Mouse (Mus musculus) heart, adult 2 months (tissue): ENCODE results near the gene Bloc1s2. TPM values are rescaled to one million over a fixed set of nuclear protein-coding genes. Genes with fewer than 3 reads are reported as not detected.

ENCODE experiments used
- DNase-seq, 2 experiments: peaks; one replicate each; pipeline ENCODE4 v3.0.0; 2021
- H3K27ac ChIP-seq: fragments of 200-600 bp; 2 replicates; pipeline ENCODE4 v1.8.1; 2022
- H3K27me3 ChIP-seq: fragments of 200-500 bp; 2 replicates; pipeline ENCODE4 v1.6.1; 2012; ENCODE audit warnings: mild to moderate bottlenecking, low read length, inconsistent platforms, mixed read lengths; ENCODE audit not compliant: control insufficient read depth, insufficient read depth
- H3K36me3 ChIP-seq: fragments of 200-500 bp; 2 replicates; pipeline ENCODE4 v1.6.1; 2012; ENCODE audit warnings: low read length, inconsistent platforms; ENCODE audit not compliant: control insufficient read depth, insufficient read depth
- H3K4me1 ChIP-seq: fragments of 200-500 bp; 2 replicates; pipeline ENCODE4 v1.6.1; 2011; ENCODE audit warnings: low read length; ENCODE audit not compliant: control insufficient read depth, insufficient read depth
- H3K4me3 ChIP-seq: fragments of 200-600 bp; 2 replicates; pipeline ENCODE4 v1.8.1; 2022
- H3K79me2 ChIP-seq: fragments of 200-500 bp; replicated peaks from 2 replicates; pipeline ENCODE4 v1.6.1; 2012; ENCODE audit warnings: mild to moderate bottlenecking, inconsistent platforms, low read length, moderate library complexity, mixed read lengths; ENCODE audit not compliant: control insufficient read depth, insufficient read depth
- H3K9ac ChIP-seq: fragments of 200-500 bp; 2 replicates; pipeline ENCODE4 v1.6.1; 2012; ENCODE audit warnings: low read depth, mild to moderate bottlenecking, control low read depth, inconsistent platforms, low read length, mixed read lengths
- CTCF ChIP-seq: fragments of 200-600 bp; IDR thresholded peaks from 2 replicates; pipeline ENCODE4 v1.8.1; 2022; ENCODE audit warnings: antibody characterized with exemption, mild to moderate bottlenecking, moderate library complexity
- EP300 ChIP-seq: fragments of 200-500 bp; IDR thresholded peaks from 2 replicates; pipeline ENCODE4 v1.6.1; 2011; ENCODE audit warnings: low read depth, low read length, control low read depth; ENCODE audit not compliant: insufficient read depth
- POLR2A ChIP-seq: fragments of 200-500 bp; IDR thresholded peaks from 2 replicates; pipeline ENCODE4 v1.6.1; 2011; ENCODE audit warnings: mild to moderate bottlenecking, low read depth, low read length, control low read depth; ENCODE audit not compliant: insufficient read depth
- WGBS: fragments of 180-500 bp; shearing (Covaris S2); methylation state at CpG from one replicate; pipeline ENCODE4 v1.1.7; 2018; 5-methylcytosine and 5-hydroxymethylcytosine counted together
- intact Hi-C: fragments of 180-260 bp; cut with DNase I; formaldehyde crosslinking; loops from one replicate; pipeline ENCODE4 v1.15.1; 2025
- polyA plus RNA-seq: library from polyadenylated mRNA; depleted of rRNA; stranded (reverse); fragments of >200 nt; gene quantifications from 2 replicates; pipeline ENCODE4 v1.2.3, GENCODE M21; 2012
- total RNA-seq, 2 experiments: library from RNA; stranded (reverse); gene quantifications; 2 replicates each; pipeline ENCODE4 v1.2.3; 2021

The Bloc1s2 gene
- total and polyA plus RNA-seq, 3 experiments: 14.7 to 16.6 (median 15.1) TPM

- no peak for DNase-seq
- TF ChIP-seq POLR2A: no peak
- no peak for TF ChIP-seq EP300
- Histone ChIP-seq H3K79me2 (no peaks in the 10 kb centered on the region), H3K4me1 (peaks cover 4% of the 10 kb centered on the region), H3K27ac (no peak overlapping the region), H3K4me3 (no peak overlapping the region), H3K36me3 (no peaks in the 10 kb centered on the region), H3K9ac (no peak overlapping the region), H3K27me3 (no peaks in the 10 kb centered on the region)
- 65% methylated on average over 2 of the region's 2 CpGs for WGBS
- intact Hi-C loops: no loop called here
Observed at GRCm38 (mm10) chr19:44148991-44149390, 2.7 kb upstream of the Bloc1s2 start.

- H3K9ac ChIP-seq: no peak overlapping the region
- H3K79me2 ChIP-seq: no peaks in the 10 kb centered on the region
- no peak overlapping the region for H3K4me3 ChIP-seq
- no peaks in the 10 kb centered on the region for H3K27me3 ChIP-seq
- no peak for DNase-seq
- no peaks in the 10 kb centered on the region for H3K36me3 ChIP-seq
- H3K27ac ChIP-seq: no peak overlapping the region
- WGBS: 32% methylated on average over 2 of the region's 2 CpGs
- intact Hi-C loops: no loop called here
- TF ChIP-seq POLR2A (no peak), CTCF (peak; percentile 33)
- H3K4me1 ChIP-seq: peaks cover 4% of the 10 kb centered on the region
Observed at GRCm38 (mm10) chr19:44148345-44148744, 2.1 kb upstream of the Bloc1s2 start.

DNA sequence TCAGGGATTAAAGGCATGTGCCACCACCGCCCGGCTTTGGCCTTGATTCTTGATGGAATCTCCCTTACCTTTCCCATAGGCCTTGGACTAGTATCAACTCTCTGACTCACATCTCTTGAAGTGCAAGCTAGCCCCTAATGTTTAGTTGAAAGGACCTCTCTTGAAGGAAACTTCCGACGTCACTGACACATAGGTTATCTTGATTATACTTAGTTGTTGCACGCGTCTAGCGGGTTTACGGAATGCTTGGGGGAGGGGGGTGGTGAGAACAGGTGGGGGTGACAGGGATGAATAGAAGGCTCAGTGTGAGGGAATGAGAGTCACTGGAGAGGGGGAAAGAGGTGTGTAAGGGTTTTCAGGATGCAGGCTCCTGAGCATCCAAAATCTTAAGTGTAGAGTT is 705 bp upstream of the Bloc1s2 start:
- peaks cover 4% of the 10 kb centered on the region for H3K4me1 ChIP-seq
- H3K79me2 ChIP-seq: no peaks in the 10 kb centered on the region
- TF ChIP-seq EP300 (no peak), POLR2A (no peak), CTCF (no peak)
- no peak for DNase-seq
- no peak overlapping the region for H3K9ac ChIP-seq
- H3K36me3 ChIP-seq: no peaks in the 10 kb centered on the region
- no peaks in the 10 kb centered on the region for H3K27me3 ChIP-seq
- H3K27ac ChIP-seq: no peak overlapping the region; the same call in 1 of the 2 replicates
- WGBS: 95% methylated on average over 8 of the region's 8 CpGs
- intact Hi-C loops: no loop called here
- no peak overlapping the region for H3K4me3 ChIP-seq

GRCm38 (mm10) chr19:44146568-44146879 is 278 bp upstream of the Bloc1s2 start:
- Histone ChIP-seq H3K79me2 (no peaks in the 10 kb centered on the region), H3K4me3 (peak overlapping the region; percentile 77), H3K27ac (peak overlapping the region; percentile 68), H3K27me3 (no peaks in the 10 kb centered on the region), H3K4me1 (peaks cover 4% of the 10 kb centered on the region), H3K9ac (peak overlapping the region; percentile 61), H3K36me3 (no peaks in the 10 kb centered on the region)
- no peak for TF ChIP-seq EP300
- no peak for TF ChIP-seq POLR2A
- no peak for TF ChIP-seq CTCF
- intact Hi-C loops: no loop called here
- DNase-seq: no peak
- WGBS: 56% methylated on average over 9 of the region's 9 CpGs

GRCm38 (mm10) chr19:44144366-44144765 is 1.9 kb downstream of the Bloc1s2 start:
- Histone ChIP-seq H3K4me1 (peaks cover 4% of the 10 kb centered on the region), H3K36me3 (no peaks in the 10 kb centered on the region; the same call in 1 of the 2 replicates), H3K4me3 (no peak overlapping the region), H3K9ac (no peak overlapping the region), H3K27me3 (no peaks in the 10 kb centered on the region), H3K27ac (no peak overlapping the region), H3K79me2 (no peaks in the 10 kb centered on the region)
- peak in 1 of 2 experiments; percentile 10 for DNase-seq
- TF ChIP-seq POLR2A (no peak), EP300 (no peak), CTCF (no peak)
- 86% methylated on average over 9 of the region's 9 CpGs for WGBS
- intact Hi-C loops: no loop called here

- H3K36me3 ChIP-seq: peaks cover 3% of the 10 kb centered on the region
- H3K4me3 ChIP-seq: peak overlapping the region; percentile 76
- H3K4me1 ChIP-seq: no peaks in the 10 kb centered on the region
- TF ChIP-seq EP300: no peak
- no peak for TF ChIP-seq CTCF
- TF ChIP-seq POLR2A: no peak
- intact Hi-C loops: loop anchor here (2.0 kb wide), 1 partner anchor 29 kb away; the partner anchor contains the start of gene Chuk
- no peak overlapping the region for H3K9ac ChIP-seq
- WGBS: 30% methylated on average over 7 of the region's 7 CpGs
- H3K79me2 ChIP-seq: no peaks in the 10 kb centered on the region; the same call in 1 of the 2 replicates
- peak overlapping the region; percentile 44 for H3K27ac ChIP-seq
- H3K27me3 ChIP-seq: no peaks in the 10 kb centered on the region
- DNase-seq: no peak
Observed at GRCm38 (mm10) chr19:44135960-44136485, 10.2 kb downstream of the Bloc1s2 start.
